In the genomic region with DNA sequence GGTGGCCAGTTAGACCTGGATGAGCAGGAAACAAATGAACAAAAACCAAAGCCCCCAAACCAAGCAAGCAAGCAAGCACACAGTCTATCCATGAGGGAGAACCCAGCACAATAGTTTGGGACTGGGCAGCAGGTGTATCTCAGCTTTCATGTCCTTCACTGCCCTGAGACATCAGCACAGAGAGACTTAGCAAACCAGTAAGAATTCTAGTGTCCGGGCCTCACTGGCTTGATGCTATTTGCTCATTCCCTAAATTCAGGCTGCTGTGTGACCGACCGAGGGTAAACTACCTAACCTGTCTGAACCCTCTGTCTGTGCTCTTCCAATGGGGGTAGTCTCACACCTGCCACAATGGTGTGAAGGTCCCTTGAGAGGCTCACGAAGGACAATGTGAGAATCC, we compare ENCODE assay signal across 32 mouse cellular contexts. TPM values are rescaled to one million over a fixed set of nuclear protein-coding genes. Genes with fewer than 3 reads are reported as not detected.
"Had no signal": no experiment of that assay in that cellular context is flagged by ENCODE, and none has a peak within 500 bp of the region (broad histone marks: within the 10 kb centered on the region; RNA-seq: fewer than 3 reads in every experiment).

No protein-coding gene starts in this region.

- ATAC-seq: hindbrain, embryonic 16.5 days; hindbrain, postnatal 0 days; inflammation-experienced regulatory T-cells, adult 6 months; intestine, embryonic 15.5 days; intestine, embryonic 16.5 days; intestine, postnatal 0 days had no signal

- H3K4me1 ChIP-seq: hindbrain, embryonic 12.5 days; hindbrain, embryonic 13.5 days; hindbrain, embryonic 15.5 days had no signal

- H3K9ac ChIP-seq: heart, embryonic 13.5 days; heart, embryonic 15.5 days; hindbrain, embryonic 12.5 days; hindbrain, embryonic 13.5 days; hindbrain, embryonic 14.5 days; hindbrain, embryonic 15.5 days; intestine, embryonic 15.5 days; kidney, embryonic 15.5 days had no signal

- DNase-seq: heart, postnatal 10 days; heart, postnatal 14 days; heart, postnatal 36 days; heart, postnatal 4 days; kidney, adult 11 months; kidney, adult 18-20 months; kidney, adult 2 months; kidney, adult 8-10 months; kidney, adult 9 months; kidney, postnatal 10 days; kidney, postnatal 25 days; kidney, postnatal 36 days; kidney, postnatal 4 days; layer of hippocampus, adult 9-11 months; layer of hippocampus, postnatal 36 days had no signal

- H3K36me3 ChIP-seq: heart, embryonic 10.5 days; heart, embryonic 15.5 days; hindbrain, embryonic 10.5 days; hindbrain, embryonic 12.5 days; hindbrain, embryonic 13.5 days; hindbrain, embryonic 15.5 days; intestine, embryonic 15.5 days; kidney, embryonic 15.5 days had no signal

- H3K9me3 ChIP-seq: heart, embryonic 10.5 days; heart, embryonic 13.5 days; heart, embryonic 15.5 days; hindbrain, embryonic 10.5 days; hindbrain, embryonic 12.5 days; hindbrain, embryonic 13.5 days; hindbrain, embryonic 15.5 days; intestine, embryonic 15.5 days; kidney, embryonic 15.5 days had no signal

- H3K27ac ChIP-seq: heart, embryonic 13.5 days; heart, embryonic 15.5 days; hindbrain, embryonic 10.5 days; hindbrain, embryonic 12.5 days; hindbrain, embryonic 13.5 days; hindbrain, embryonic 14.5 days; hindbrain, embryonic 15.5 days; hindbrain, postnatal 0 days; intestine, embryonic 15.5 days; kidney, embryonic 15.5 days; layer of hippocampus, adult 2 months had no signal

- H3K4me2 ChIP-seq: heart, embryonic 11.5 days; heart, embryonic 13.5 days; heart, embryonic 15.5 days; hindbrain, embryonic 12.5 days; hindbrain, embryonic 13.5 days; hindbrain, embryonic 14.5 days; hindbrain, embryonic 15.5 days; intestine, embryonic 15.5 days; kidney, embryonic 15.5 days had no signal

- H3K4me3 ChIP-seq: heart, embryonic 10.5 days; heart, embryonic 13.5 days; heart, embryonic 15.5 days; hindbrain, embryonic 10.5 days; hindbrain, embryonic 12.5 days; hindbrain, embryonic 13.5 days; hindbrain, embryonic 15.5 days; intestine, embryonic 15.5 days; kidney, embryonic 15.5 days; layer of hippocampus, adult 2 months had no signal

- H3K27me3 ChIP-seq: heart, embryonic 13.5 days; heart, embryonic 15.5 days; hindbrain, embryonic 12.5 days; hindbrain, embryonic 13.5 days; hindbrain, embryonic 15.5 days; intestine, embryonic 15.5 days; kidney, embryonic 15.5 days had no signal

RNA-seq across cellular contexts. Expression of a gene that starts 29.7 kb away (rescaled TPM):
- polyA plus RNA-seq: inflammation-experienced regulatory T-cells, adult 6 months had no signal
